Mouse (Mus musculus) left cerebral cortex, adult 18-20 months (tissue): Measurements from ENCODE around the gene Pm20d2. TPM values are rescaled to one million over a fixed set of nuclear protein-coding genes. Genes with fewer than 3 reads are reported as not detected.

Experiments used
- DNase-seq, 2 experiments: peaks; one replicate each; pipeline ENCODE4 v3.0.0; 2021 to 2022; ENCODE audit warnings: low spot score in 2 of 2, mixed read lengths in 1 of 2
- total RNA-seq, 2 experiments: library from RNA; stranded (reverse); gene quantifications; 2 replicates each; pipeline ENCODE4 v1.2.3; 2021

Pm20d2 gene
- total RNA-seq, 2 experiments from 2014 or later, result 5.5 to 6.0 TPM

DNA sequence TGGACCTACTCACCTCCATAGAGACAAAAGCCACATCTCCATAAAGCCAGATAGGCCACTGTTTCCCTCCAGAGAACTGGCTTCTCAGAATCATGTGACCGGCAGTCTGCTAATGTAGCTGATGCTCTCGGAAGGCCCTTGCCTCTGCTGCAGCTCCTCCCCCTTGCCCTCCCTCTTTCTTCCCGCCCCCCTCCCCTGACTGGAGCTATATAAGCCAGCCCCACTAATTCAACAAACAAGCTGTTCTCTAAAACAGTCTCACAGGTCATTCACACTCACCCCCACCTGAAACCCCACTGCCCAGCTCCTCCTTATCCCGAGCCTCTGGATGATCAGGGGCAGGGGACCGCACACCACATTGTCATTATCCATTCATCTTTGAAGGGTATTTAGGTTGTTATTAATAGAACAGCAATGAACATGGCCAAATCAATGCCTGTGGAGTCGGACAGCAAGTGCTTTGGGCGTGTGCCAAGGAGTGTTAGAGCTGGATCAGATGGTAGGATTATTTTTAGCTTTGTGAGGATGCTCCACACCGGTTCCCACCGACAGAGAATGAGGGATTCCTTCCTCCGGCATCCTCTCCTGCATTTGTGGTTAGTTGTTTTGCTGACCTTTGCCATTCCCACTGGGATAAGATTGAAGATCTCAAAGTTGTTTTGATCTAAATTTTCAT is 64.0 kb downstream of the Pm20d2 start:
- DNase-seq, result no peak

GRCm38 (mm10) chr4:33124493-33124892 is 65.0 kb downstream of the Pm20d2 start:
- DNase-seq, result peak; percentile 45 to 47

Other genes starting within 250 kb of the Pm20d2 start
- gene Ankrd6, start 238.9 kb downstream of the Pm20d2 start, total RNA-seq, result 10 to 100 TPM; 55.8 to 59.2 TPM
- 10 to 100 TPM; 94.8 to 95.0 TPM for gene Rragd, start 206.7 kb downstream of the Pm20d2 start, total RNA-seq
- gene Ube2j1, start 158.3 kb downstream of the Pm20d2 start, total RNA-seq, result 100 to 1,000 TPM; 110 to 117 TPM
- gene Gabrr2, start 126.7 kb downstream of the Pm20d2 start, total RNA-seq, result under 1 TPM; 0.40 to 0.53 TPM
- under 1 TPM in 1 of 2 experiments, not detected in 1; 0.14 TPM for gene Gabrr1, start 57.2 kb downstream of the Pm20d2 start, total RNA-seq
- 10 to 100 TPM; 22.8 to 24.9 TPM for gene Srsf12, start 19.3 kb upstream of the Pm20d2 start, total RNA-seq
- gene Pnrc1, start 100.4 kb upstream of the Pm20d2 start, total RNA-seq, result 100 to 1,000 TPM; 144 to 173 TPM
- 10 to 100 TPM; 23.2 to 26.2 TPM for gene Rngtt, start 120.6 kb upstream of the Pm20d2 start, total RNA-seq